Mouse (Mus musculus) midbrain, embryonic 16.5 days (tissue): ENCODE data around the gene Golga5. TPM values are rescaled to one million over a fixed set of nuclear protein-coding genes. Genes with fewer than 3 reads are reported as not detected.
A peak's percentile ranks its signal among the peaks of the same experiment; 100 is the strongest.

Source experiments
- ATAC-seq: fragments of 200-750 bp; cut with Nextera tagmentation; 2 replicates; pipeline ENCODE4 v1.8.0; 2017; ENCODE audit warnings: moderate TSS enrichment
- H3K27ac ChIP-seq: fragments of 300-500 bp; sonication (generic); 2 replicates; pipeline ENCODE4 v1.5.1; 2014; ENCODE audit warnings: mild to moderate bottlenecking, low read length, mixed read lengths
- H3K27me3 ChIP-seq: fragments of 300-500 bp; sonication (generic); 2 replicates; pipeline ENCODE4 v1.6.1; 2014; ENCODE audit warnings: low read depth, low read length, mixed read lengths; ENCODE audit not compliant: control insufficient read depth, insufficient read depth
- H3K36me3 ChIP-seq: fragments of 300-500 bp; sonication (generic); 2 replicates; pipeline ENCODE4 v1.6.1; 2014; ENCODE audit warnings: mild to moderate bottlenecking, low read length, moderate library complexity, mixed read lengths; ENCODE audit not compliant: control insufficient read depth, insufficient read depth
- H3K4me1 ChIP-seq: fragments of 300-500 bp; sonication (generic); 2 replicates; pipeline ENCODE4 v1.6.1; 2014; ENCODE audit warnings: mild to moderate bottlenecking, low read length, mixed read lengths; ENCODE audit not compliant: control insufficient read depth, insufficient read depth
- H3K4me2 ChIP-seq: fragments of 300-500 bp; sonication (generic); 2 replicates; pipeline ENCODE4 v1.6.1; 2014; ENCODE audit warnings: mild to moderate bottlenecking, low read length, mixed read lengths
- H3K4me3 ChIP-seq: fragments of 300-500 bp; sonication (generic); 2 replicates; pipeline ENCODE4 v1.5.1; 2014; ENCODE audit warnings: low read depth, mild to moderate bottlenecking, low read length, moderate library complexity, mixed read lengths
- H3K9ac ChIP-seq: fragments of 300-500 bp; sonication (generic); 2 replicates; pipeline ENCODE4 v1.6.1; 2014; ENCODE audit warnings: low read depth, low read length, mixed read lengths
- H3K9me3 ChIP-seq: fragments of 300-500 bp; sonication (generic); replicated peaks from 2 replicates; pipeline ENCODE4 v1.6.1; 2014; ENCODE audit warnings: mild to moderate bottlenecking, low read length, mixed read lengths; ENCODE audit not compliant: control insufficient read depth, poor library complexity, severe bottlenecking
- WGBS: fragments of 180-500 bp; shearing (Covaris S2); extraction: QIAGEN DNeasy Blood & Tissue Kit; methylation state at CpG from one replicate; pipeline ENCODE4 v1.1.7; 2014; 5-methylcytosine and 5-hydroxymethylcytosine counted together
- polyA plus RNA-seq: library from polyadenylated mRNA; unstranded; fragments of >200 nt; fragmentation: Nextera tagmentation; extraction: Ambion mirVana; gene quantifications from 2 replicates; pipeline ENCODE4 v1.2.1, GENCODE M21; 2015

Golga5 gene
- polyA plus RNA-seq, 1 experiment from 2014 or later = 28.0 TPM

GRCm38 (mm10) chr12:102540278-102540677 lies 71.3 kb downstream of the Golga5 start:
- Histone ChIP-seq H3K4me2 (no peak overlapping the region), H3K4me1 (no peaks in the 10 kb centered on the region), H3K9ac (no peak overlapping the region), H3K27ac (no peak overlapping the region), H3K4me3 (no peak overlapping the region), H3K9me3 (no peaks in the 10 kb centered on the region), H3K27me3 (no peaks in the 10 kb centered on the region), H3K36me3 (no peaks in the 10 kb centered on the region)
- WGBS = 85% methylated on average over 8 of the region's 8 CpGs
- ATAC-seq = no peak

DNA sequence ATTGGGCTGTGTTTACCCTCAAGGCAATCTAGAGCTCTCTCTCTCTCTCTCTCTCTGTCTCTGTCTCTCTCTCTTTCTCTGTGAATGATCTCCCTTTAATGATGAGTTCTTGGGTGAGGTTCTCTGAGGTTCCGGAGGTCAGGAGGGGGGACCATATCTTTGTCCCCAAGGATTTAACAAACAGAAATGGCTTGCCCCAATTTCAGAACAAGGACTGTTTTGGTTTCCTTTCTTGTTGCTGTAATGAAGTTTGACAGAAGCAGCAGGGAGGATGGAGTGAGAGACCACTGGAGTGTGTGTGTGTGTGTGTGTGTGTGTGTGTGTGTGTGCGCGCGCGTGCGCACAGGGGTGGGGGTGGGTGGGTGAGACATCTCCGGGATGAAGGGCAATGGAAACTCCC lies 72.2 kb downstream of the Golga5 start:
- H3K4me3 ChIP-seq = no peak overlapping the region
- WGBS = 98% methylated on average over 7 of the region's 7 CpGs
- no peak overlapping the region for H3K9ac ChIP-seq
- H3K4me2 ChIP-seq = no peak overlapping the region
- H3K36me3 ChIP-seq = no peaks in the 10 kb centered on the region
- H3K4me1 ChIP-seq = no peaks in the 10 kb centered on the region
- H3K9me3 ChIP-seq = no peaks in the 10 kb centered on the region
- no peak for ATAC-seq
- H3K27ac ChIP-seq = no peak overlapping the region
- no peaks in the 10 kb centered on the region for H3K27me3 ChIP-seq

DNA sequence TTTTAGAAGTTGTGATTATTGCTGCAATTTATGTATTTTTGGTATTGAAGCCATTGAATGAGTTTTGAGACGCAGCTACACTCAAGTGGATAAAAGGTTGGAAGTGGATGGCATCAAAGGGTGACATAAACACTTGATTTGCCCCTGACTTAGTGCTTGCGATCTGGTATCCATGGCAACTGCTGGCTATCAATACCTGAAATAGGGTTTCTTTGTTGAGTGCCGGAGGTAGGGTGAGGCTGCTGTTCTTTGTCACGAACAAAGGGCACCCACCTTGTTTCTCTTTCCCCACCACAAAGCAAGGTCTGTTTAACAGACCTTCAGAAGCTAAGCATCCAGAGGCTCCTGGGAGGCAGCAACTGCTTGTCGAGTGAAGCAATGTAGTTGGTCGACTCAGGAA lies 76.2 kb downstream of the Golga5 start:
- H3K4me2 ChIP-seq = no peak overlapping the region
- H3K27ac ChIP-seq = peak overlapping the region; percentile 29
- H3K27me3 ChIP-seq = no peaks in the 10 kb centered on the region
- H3K4me3 ChIP-seq = no peak overlapping the region
- no peaks in the 10 kb centered on the region for H3K4me1 ChIP-seq
- H3K36me3 ChIP-seq = no peaks in the 10 kb centered on the region
- ATAC-seq = peak; percentile 71; the same call in 1 of the 2 replicates
- no peaks in the 10 kb centered on the region for H3K9me3 ChIP-seq
- 44% methylated on average over 6 of the region's 6 CpGs for WGBS
- H3K9ac ChIP-seq = no peak overlapping the region

Other genes with a start within 250 kb of the Golga5 start
- gene Rin3, start 186.1 kb upstream of the Golga5 start, polyA plus RNA-seq = 1.6 and 2.8 TPM in 2 replicates
- 90.3 and 108 TPM in 2 replicates for gene Lgmn, start 29.3 kb upstream of the Golga5 start, polyA plus RNA-seq
- gene Chga, start 85.8 kb downstream of the Golga5 start, polyA plus RNA-seq = 165 and 194 TPM in 2 replicates
- gene Itpk1, start 235.8 kb downstream of the Golga5 start, polyA plus RNA-seq = 35.8 and 39.3 TPM in 2 replicates